Mouse (Mus musculus) small intestine, adult 2 months (tissue): Measurements from ENCODE around the gene Scn3b.

Experiments
- CTCF ChIP-seq: fragments of 200-500 bp; IDR thresholded peaks from 2 replicates; pipeline ENCODE4 v1.5.1; 2012; ENCODE audit warnings: low read depth, mild to moderate bottlenecking, control low read depth, inconsistent platforms, low read length, moderate library complexity, mixed read lengths; ENCODE audit not compliant: insufficient replicate concordance, insufficient read length; ENCODE audit errors: extremely low read depth
- POLR2A ChIP-seq: fragments of 200-500 bp; IDR thresholded peaks from 2 replicates; pipeline ENCODE4 v1.6.1; 2012; ENCODE audit warnings: low read depth, mild to moderate bottlenecking, control low read depth, inconsistent platforms, low read length, moderate library complexity

- TF ChIP-seq POLR2A, result no peak
- no peak for TF ChIP-seq CTCF
These were observed 63.3 kb downstream of the Scn3b start for GRCm38 (mm10) chr9:40332326-40332725.
